Mouse (Mus musculus) cerebellum, postnatal 10 days (tissue): ENCODE measurements around the gene Kcnk12.

Experiments used
- DNase-seq, 2 experiments: peaks; one replicate each; pipeline ENCODE4 v3.0.0; 2021; ENCODE audit warnings: mixed read lengths in 2 of 2

Gene Kcnk12

GRCm38 (mm10) chr17:87797688-87798291 is at the start of gene Kcnk12:
Gene Kcnk12 (minus strand): TSS chr17:87797994.
- DNase-seq = peak; percentile 85 to 87

GRCm38 (mm10) chr17:87842156-87842555 is 44.4 kb upstream of the Kcnk12 start:
- DNase-seq = no peak

- DNase-seq = no peak
Measured at GRCm38 (mm10) chr17:87840079-87840478, 42.3 kb upstream of the Kcnk12 start.

GRCm38 (mm10) chr17:87834850-87835249 is 37.1 kb upstream of the Kcnk12 start:
- DNase-seq = no peak

- no peak for DNase-seq
Measured at GRCm38 (mm10) chr17:87826909-87827308, 29.1 kb upstream of the Kcnk12 start.

GRCm38 (mm10) chr17:87826036-87826560 is 28.3 kb upstream of the Kcnk12 start:
- peak in 1 of 2 experiments; percentile 19 for DNase-seq

GRCm38 (mm10) chr17:87825454-87826008 is 27.7 kb upstream of the Kcnk12 start:
- DNase-seq = no peak

- DNase-seq = no peak
Measured at GRCm38 (mm10) chr17:87823031-87823430, 25.2 kb upstream of the Kcnk12 start.

GRCm38 (mm10) chr17:87809556-87809955 is 11.8 kb upstream of the Kcnk12 start:
- DNase-seq = no peak

GRCm38 (mm10) chr17:87799948-87800340 is 2.1 kb upstream of the Kcnk12 start:
- peak; percentile 56 to 59 for DNase-seq

GRCm38 (mm10) chr17:87799212-87799947 is 1.6 kb upstream of the Kcnk12 start:
- DNase-seq = no peak

- peak; percentile 70 to 71 for DNase-seq
Measured at GRCm38 (mm10) chr17:87798423-87798941, 688 bp upstream of the Kcnk12 start.

- DNase-seq = peak; percentile 57 to 62
Measured at GRCm38 (mm10) chr17:87796881-87797416, 845 bp downstream of the Kcnk12 start.

GRCm38 (mm10) chr17:87795927-87796714 is 1.7 kb downstream of the Kcnk12 start:
- no peak for DNase-seq

GRCm38 (mm10) chr17:87794801-87795200 is 3.0 kb downstream of the Kcnk12 start:
- DNase-seq = peak; percentile 43 to 69

GRCm38 (mm10) chr17:87793331-87793730 is 4.5 kb downstream of the Kcnk12 start:
- no peak for DNase-seq

- no peak for DNase-seq
Measured at GRCm38 (mm10) chr17:87792623-87793315, 5.0 kb downstream of the Kcnk12 start.

GRCm38 (mm10) chr17:87791517-87792098 is 6.2 kb downstream of the Kcnk12 start:
- DNase-seq = peak; percentile 40 to 46

- no peak for DNase-seq
Measured at GRCm38 (mm10) chr17:87790661-87791060, 7.1 kb downstream of the Kcnk12 start.

- peak; percentile 46 to 55 for DNase-seq
Measured at GRCm38 (mm10) chr17:87788216-87788615, 9.6 kb downstream of the Kcnk12 start.

- peak in 1 of 2 experiments; percentile 3 for DNase-seq
Measured at GRCm38 (mm10) chr17:87787711-87788110, 10.1 kb downstream of the Kcnk12 start.
